Mouse (Mus musculus) embryonic fibroblast, embryonic 13.5 days (primary cell): Measurements from ENCODE around the gene Efhb. TPM values are rescaled to one million over a fixed set of nuclear protein-coding genes. Genes with fewer than 3 reads are reported as not detected.

Experiments
- H3K27ac ChIP-seq: 2 replicates; pipeline ENCODE4 v1.5.1; 2012; ENCODE audit warnings: low read length, control low read depth, inconsistent platforms; ENCODE audit not compliant: insufficient read depth
- H3K4me1 ChIP-seq: 2 replicates; pipeline ENCODE4 v1.6.1; 2011; ENCODE audit warnings: low read length; ENCODE audit not compliant: control insufficient read depth, insufficient read depth
- H3K4me3 ChIP-seq: 2 replicates; pipeline ENCODE4 v1.5.1; 2011; ENCODE audit warnings: mild to moderate bottlenecking, control low read depth, low read length; ENCODE audit not compliant: insufficient read depth
- CTCF ChIP-seq: IDR thresholded peaks from 2 replicates; pipeline ENCODE4 v1.5.1; 2011; ENCODE audit warnings: mild to moderate bottlenecking, control low read depth, low read length, moderate library complexity, borderline replicate concordance; ENCODE audit not compliant: insufficient read depth
- POLR2A ChIP-seq: IDR thresholded peaks from 2 replicates; pipeline ENCODE4 v1.6.1; 2011; ENCODE audit warnings: low read depth, mild to moderate bottlenecking, control low read depth, low read length, moderate library complexity
- polyA plus RNA-seq: library from polyadenylated mRNA; stranded (reverse); fragments of >200 nt; gene quantifications from 2 replicates; pipeline ENCODE4 v1.2.4, GENCODE M21; 2011; ENCODE audit warnings: low read depth; ENCODE audit not compliant: missing spikeins, insufficient read length

Efhb gene
- polyA plus RNA-seq, result 0.23 and 0.32 TPM in 2 replicates

DNA sequence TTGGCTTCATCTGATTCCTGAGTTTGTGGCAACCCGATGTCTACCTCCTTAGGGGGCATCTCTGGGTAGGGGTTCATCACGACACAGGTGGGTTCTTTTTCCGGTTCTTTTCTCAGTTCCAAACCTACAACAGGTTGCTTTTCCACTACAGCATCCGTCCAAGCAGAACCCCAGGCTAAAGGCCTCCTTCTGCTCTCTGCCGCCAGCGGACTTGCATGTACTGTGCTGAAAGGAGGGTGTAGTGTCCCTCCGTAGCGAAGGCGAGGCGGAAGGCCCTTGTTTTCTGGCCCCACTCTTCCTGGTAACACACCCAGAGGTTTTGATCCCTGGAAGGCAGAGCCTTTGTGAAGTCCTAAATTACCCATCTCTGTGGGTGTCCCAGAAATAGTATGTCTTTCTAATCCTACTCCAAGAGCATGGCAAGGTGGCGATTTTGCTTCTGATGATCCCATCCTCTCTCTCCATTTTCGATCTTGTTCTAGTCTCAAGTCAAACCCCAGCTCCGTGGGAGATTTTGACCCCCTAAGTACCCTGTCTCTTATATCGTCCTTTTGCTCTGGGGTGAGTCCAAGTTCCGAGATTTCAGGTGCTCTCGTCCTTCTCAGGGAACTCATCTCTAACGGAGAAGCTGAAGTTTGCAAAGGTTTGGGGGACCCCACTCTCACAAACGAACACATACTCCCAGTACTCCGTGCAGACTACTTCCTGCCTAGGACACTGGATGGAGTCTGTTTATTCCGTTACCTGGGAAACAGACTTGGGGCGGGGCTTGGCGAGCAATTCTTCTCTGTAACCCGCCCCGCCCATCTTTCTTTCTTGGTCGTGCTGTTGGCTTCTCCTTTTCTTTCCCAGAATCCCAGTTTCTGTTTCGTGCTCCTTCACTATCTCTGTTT lies at the start of gene Efhb:
Gene Efhb, minus strand, starts transcription at position 719 of the 893 bp plus-strand sequence.
- Histone ChIP-seq H3K4me3 (peak within 1 kb of the TSS; percentile 54), H3K4me1 (no peaks in the 10 kb centered on the region), H3K27ac (no peak within 1 kb of the TSS)
- no peak for TF ChIP-seq CTCF
- TF ChIP-seq POLR2A, result peak; percentile 17; the same call in 1 of the 2 replicates

DNA sequence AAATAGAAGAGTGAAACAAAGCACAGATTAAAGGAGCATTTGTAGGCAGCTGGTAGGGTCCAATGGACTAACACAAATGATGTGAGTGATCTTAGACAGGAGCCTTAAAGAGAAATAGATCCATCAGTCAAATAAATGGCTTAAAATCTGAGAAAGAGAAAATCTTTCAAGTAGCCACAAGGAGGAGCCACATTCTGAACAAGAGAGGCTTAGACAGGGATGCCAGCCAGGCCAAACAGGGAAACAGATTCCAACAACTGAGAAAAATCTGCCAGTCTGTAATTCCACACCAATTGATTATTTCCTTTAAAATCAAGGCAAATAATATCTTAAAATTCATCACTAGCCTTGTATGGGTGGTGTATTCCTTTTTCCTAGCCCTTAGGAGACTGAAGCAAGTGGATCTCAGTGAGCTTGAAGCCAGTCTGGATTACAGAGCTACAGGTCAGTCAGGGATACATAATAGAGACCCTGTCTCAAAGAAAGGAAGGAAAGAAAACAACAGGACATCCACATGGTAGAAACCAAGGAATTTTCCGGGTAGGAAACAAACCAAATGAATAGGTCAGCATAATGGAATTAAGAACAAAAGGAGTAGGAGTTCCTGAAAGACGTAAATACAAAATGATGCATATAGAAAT lies 49.3 kb upstream of the Efhb start:
- TF ChIP-seq CTCF, result no peak
- no peak for TF ChIP-seq POLR2A
- Histone ChIP-seq H3K27ac (no peak overlapping the region), H3K4me1 (no peaks in the 10 kb centered on the region), H3K4me3 (no peak overlapping the region)

DNA sequence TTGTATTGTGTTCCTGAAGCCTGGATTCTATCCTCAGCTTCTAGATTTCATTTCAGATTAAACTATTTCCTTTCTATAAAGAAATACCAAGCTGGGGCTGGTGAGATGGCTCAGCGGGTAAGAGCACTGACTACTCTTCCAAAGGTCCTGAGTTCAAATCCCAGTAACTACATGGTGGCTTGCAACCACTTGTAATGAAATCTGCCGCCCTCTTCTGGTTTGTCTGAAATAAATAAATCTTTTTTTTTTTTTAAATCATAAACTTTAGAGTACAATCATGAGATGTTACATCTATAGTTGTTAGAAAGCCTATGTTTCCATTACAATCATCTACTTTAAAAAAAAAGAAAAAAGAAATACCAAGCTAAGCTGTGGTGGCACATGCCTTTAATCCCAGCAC lies 39.8 kb upstream of the Efhb start:
- TF ChIP-seq CTCF (no peak), POLR2A (no peak)
- H3K4me3 ChIP-seq, result no peak overlapping the region

DNA sequence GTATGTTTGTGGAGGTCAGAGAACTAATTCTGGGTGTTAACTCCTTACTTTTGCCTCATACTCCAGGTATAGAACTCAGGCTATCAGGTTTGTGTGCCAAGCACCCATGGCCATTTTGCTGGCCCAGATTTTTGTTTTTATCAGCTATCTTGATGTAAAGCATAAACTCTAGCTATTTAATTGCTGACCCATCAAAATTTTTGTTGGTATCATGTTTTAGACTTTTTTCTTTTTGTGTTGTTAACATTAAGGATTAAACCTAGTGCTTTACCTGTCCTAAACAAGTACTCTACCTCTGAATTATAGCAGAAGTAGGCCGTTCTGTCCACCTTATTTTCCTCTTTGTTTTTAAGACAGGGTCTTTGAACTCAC lies 25.9 kb upstream of the Efhb start:
- no peak overlapping the region for H3K27ac ChIP-seq
- H3K4me3 ChIP-seq, result no peak overlapping the region
- H3K4me1 ChIP-seq, result no peaks in the 10 kb centered on the region
- TF ChIP-seq POLR2A (no peak), CTCF (no peak)

More for the DNA sequence above, 39.8 kb upstream of the Efhb start:
- H3K27ac ChIP-seq, result no peak overlapping the region
- H3K4me1 ChIP-seq, result no peaks in the 10 kb centered on the region

DNA sequence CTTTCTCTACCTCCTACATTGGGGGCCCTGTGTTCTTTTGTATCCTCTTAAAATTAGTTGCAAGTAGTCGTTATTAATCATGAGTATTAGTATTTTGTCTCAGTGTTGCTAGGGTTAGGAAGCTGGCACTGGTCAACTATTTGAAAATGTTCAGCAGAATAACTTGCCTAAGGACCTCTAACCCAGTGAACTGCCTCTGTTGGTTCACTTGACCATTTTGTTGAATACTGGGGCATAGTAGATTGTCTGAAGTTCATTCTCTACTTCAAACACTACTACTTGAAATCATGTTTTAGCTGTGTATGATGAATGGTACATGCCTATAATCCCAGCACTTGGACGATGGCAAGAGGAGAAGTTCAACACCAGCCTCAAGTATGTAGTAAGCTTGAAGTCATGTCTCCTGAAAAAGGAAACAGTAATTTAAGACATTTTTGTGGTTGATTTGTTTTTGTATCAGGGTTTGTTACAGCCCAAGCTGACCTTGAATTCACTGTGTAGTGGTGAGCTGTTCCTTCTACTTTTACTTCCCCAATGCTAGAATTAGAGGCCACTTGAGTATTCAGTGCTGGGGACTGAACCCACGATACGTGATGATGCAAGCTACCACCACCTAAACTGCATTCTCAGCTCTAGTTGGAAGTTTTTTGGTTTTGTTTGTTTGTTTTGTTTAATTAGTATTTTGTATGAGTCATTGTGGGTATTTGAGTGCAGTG lies 25.3 kb upstream of the Efhb start:
- Histone ChIP-seq H3K4me1 (no peaks in the 10 kb centered on the region), H3K4me3 (no peak overlapping the region), H3K27ac (no peak overlapping the region)
- TF ChIP-seq POLR2A (no peak), CTCF (no peak)

DNA sequence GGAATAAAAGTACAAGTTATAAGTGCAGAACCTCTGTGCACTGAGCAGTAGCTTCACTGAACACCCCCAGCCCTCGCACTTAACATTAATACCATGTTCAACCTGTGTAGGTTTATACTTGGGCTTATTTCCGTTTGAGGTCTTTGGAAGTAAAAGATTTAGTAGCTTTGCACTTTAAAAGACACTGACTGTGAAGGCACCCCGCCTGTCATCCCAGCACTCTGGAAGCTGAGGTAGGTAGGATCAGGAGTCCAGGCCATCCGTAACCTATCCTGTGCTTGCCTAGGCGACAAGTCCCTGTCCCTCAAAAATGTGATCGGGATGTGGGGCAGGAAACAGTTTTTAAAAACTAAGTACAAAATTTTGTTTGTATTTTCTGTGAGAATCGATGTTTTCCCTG lies 17.3 kb upstream of the Efhb start:
- H3K27ac ChIP-seq, result no peak overlapping the region
- peaks cover 4% of the 10 kb centered on the region for H3K4me1 ChIP-seq
- TF ChIP-seq CTCF (no peak), POLR2A (no peak)
- H3K4me3 ChIP-seq, result peak overlapping the region; percentile 97

DNA sequence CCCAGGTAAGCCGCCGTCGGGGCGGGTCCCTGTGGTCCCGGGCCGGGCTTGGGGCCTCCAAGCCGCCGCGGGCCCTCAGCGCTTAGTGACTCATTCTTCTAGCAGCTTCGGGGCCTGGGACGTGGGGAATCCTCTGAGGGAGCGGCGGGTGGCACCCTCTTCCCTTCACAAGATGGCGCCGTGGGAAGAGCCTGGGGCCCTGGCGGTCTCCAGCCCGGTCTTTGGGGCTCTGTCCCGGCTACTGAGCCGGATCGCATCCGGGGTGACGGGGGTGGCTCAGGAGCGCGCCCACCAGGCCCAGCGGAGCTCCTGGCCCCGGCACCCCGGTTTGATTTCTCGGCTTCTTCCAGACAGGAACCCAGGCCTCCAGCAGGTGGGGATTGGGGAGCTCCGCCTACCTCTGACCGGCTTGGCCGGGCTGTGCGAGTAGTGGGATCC lies 16.5 kb upstream of the Efhb start:
- peaks cover 4% of the 10 kb centered on the region for H3K4me1 ChIP-seq
- H3K27ac ChIP-seq, result peak overlapping the region; percentile 96
- H3K4me3 ChIP-seq, result peak overlapping the region; percentile 97
- TF ChIP-seq POLR2A, result no peak
- TF ChIP-seq CTCF, result no peak

DNA sequence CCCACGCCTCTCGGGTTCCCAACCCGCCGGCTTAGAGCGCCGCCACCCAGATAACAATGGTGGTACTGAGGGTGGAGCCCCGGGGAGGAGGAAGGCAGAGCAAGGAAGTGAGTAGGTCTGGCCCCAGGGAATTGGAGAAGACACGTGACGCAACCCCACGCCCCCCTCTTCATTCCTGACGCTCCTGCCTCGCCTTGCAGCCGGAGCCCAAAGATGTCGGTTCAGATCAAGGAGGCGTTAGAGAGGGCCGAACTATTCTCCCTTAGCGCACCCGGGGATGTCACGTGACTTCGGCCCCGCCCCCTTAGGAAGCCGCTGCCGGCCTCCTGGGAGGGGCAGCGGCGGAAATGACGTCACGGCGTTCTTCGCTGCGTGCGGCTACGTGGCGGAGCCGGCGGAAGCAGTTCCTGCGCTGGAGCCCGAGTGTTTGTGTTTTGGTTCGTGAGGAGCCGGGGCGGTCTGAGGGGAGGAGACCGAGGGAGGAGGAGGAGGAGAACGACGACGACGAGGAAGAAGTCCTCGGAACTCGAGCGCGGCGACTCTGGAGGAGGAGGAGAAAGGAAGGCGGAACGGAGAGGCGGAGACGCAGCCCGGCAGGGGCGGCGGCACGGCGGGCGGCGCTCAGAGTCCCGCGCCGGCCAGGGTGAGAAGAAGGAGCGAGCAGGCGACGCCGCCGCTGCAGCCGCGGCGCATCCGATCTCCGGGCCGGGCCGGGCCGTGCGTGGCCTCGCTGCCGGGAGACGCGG lies 15.9 kb upstream of the Efhb start, which contains the start of gene Rab5a:
Gene Rab5a, plus strand, starts transcription at position 377 of the 746 bp plus-strand sequence.
- H3K4me1 ChIP-seq, result peaks cover 4% of the 10 kb centered on the region
- peak within 1 kb of the TSS; percentile 97 for H3K4me3 ChIP-seq
- H3K27ac ChIP-seq, result peak within 1 kb of the TSS; percentile 97
- peak; percentile 93 for TF ChIP-seq POLR2A
- TF ChIP-seq CTCF, result no peak

DNA sequence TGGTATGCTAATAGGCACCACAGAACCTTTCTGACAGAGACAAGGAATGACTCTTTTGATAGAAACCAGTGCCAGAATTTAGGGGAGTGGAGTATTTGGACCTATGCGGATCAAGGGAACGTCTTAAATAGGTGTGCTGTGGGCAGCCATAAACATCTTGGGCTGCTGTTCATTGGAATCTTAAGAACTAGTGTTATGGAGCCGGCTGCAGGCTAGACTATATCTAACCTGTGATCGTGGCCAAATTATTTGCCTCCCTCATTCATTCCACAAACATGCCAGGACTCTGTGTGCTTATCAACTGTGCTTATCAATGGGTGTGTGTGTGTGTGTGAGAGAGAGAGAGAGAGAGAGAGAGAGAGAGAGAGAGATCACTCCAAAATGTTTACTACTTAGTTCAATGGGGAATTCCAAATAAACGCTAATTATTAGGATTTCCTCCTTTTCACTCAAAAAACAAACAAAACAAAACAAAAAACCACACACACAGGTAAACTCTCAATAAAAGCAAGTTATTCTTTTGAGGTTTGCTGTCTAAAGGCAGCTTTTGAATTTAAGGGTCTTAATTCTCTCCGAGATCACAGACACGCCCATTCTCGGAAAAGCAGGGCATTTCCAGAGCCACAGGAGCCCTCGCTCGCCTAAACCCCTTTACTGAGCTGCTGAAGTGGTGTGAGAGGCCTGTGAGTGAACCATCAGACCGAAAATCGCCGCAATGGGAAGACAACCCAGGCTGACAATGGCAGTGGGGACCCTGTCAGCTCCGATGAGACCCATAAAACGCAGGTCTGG lies 15.1 kb upstream of the Efhb start:
- H3K27ac ChIP-seq, result peak overlapping the region; percentile 97
- H3K4me1 ChIP-seq, result peaks cover 4% of the 10 kb centered on the region
- TF ChIP-seq POLR2A (peak; percentile 31; the same call in 1 of the 2 replicates), CTCF (no peak)
- H3K4me3 ChIP-seq, result peak overlapping the region; percentile 60
